Mouse (Mus musculus) lung, embryonic 16.5 days (tissue): ENCODE data around the gene Kdm6a. TPM values are rescaled to one million over a fixed set of nuclear protein-coding genes. Genes with fewer than 3 reads are reported as not detected.

Experiments
- ATAC-seq: fragments of 200-750 bp; cut with Nextera tagmentation; 2 replicates; pipeline ENCODE4 v1.8.0; 2017; ENCODE audit warnings: low read depth, mild to moderate bottlenecking, moderate library complexity
- H3K27ac ChIP-seq: fragments of 300-500 bp; sonication (generic); 2 replicates; pipeline ENCODE4 v1.5.1; 2014; ENCODE audit warnings: mild to moderate bottlenecking, control low read depth, low read length
- H3K27me3 ChIP-seq: fragments of 300-500 bp; sonication (generic); 2 replicates; pipeline ENCODE4 v1.6.1; 2014; ENCODE audit warnings: low read depth, low read length, mixed read lengths; ENCODE audit not compliant: control insufficient read depth, insufficient read depth
- H3K36me3 ChIP-seq: fragments of 300-500 bp; sonication (generic); 2 replicates; pipeline ENCODE4 v1.6.1; 2014; ENCODE audit warnings: low read length; ENCODE audit not compliant: control insufficient read depth, insufficient read depth
- H3K4me1 ChIP-seq: fragments of 300-500 bp; sonication (generic); replicated peaks from 2 replicates; pipeline ENCODE4 v1.6.1; 2014; ENCODE audit warnings: low read length, mixed read lengths; ENCODE audit not compliant: control insufficient read depth, insufficient read depth
- H3K4me2 ChIP-seq: fragments of 300-500 bp; sonication (generic); 2 replicates; pipeline ENCODE4 v1.6.1; 2014; ENCODE audit warnings: low read depth, low read length, control low read depth
- H3K4me3 ChIP-seq: fragments of 300-500 bp; sonication (generic); 2 replicates; pipeline ENCODE4 v1.5.1; 2014; ENCODE audit warnings: mild to moderate bottlenecking, low read length, control low read depth
- H3K9ac ChIP-seq: fragments of 300-500 bp; sonication (generic); 2 replicates; pipeline ENCODE4 v1.6.1; 2014; ENCODE audit warnings: low read length, control low read depth
- H3K9me3 ChIP-seq: fragments of 300-500 bp; sonication (generic); 2 replicates; pipeline ENCODE4 v1.6.1; 2016; ENCODE audit warnings: low read length; ENCODE audit not compliant: control insufficient read depth
- WGBS: fragments of 180-500 bp; shearing (Covaris S2); extraction: QIAGEN DNeasy Blood & Tissue Kit; methylation state at CpG from one replicate; pipeline ENCODE4 v1.1.7; 2014; 5-methylcytosine and 5-hydroxymethylcytosine counted together
- polyA plus RNA-seq: library from polyadenylated mRNA; unstranded; fragments of >200 nt; fragmentation: Nextera tagmentation; extraction: Ambion mirVana; gene quantifications from 2 replicates; pipeline ENCODE4 v1.2.1, GENCODE M21; 2015

Kdm6a gene
- polyA plus RNA-seq, 1 experiment from 2014 or later: 22.7 TPM

DNA sequence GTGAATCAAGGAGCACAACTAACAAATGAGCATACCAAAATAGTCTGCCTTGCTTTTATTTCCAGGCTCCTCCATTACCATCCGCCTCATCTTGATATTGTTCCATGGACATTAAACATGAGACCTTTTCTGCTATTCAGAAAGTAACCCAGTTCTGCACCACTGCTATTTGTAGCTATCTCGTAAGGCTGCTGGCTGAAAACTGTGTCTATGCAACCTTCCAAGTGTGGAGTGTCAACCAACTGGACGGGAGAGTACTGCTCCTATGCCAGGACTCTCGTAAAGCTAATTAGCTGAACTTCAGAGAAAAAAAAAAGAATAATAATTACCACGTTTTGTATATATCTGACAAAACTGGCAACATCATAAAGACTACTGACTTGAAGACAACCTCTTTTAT is 116.2 kb downstream of the Kdm6a start:
- Histone ChIP-seq H3K27me3 (no peaks in the 10 kb centered on the region), H3K4me2 (no peak overlapping the region), H3K9me3 (no peaks in the 10 kb centered on the region), H3K4me1 (no peaks in the 10 kb centered on the region), H3K36me3 (peaks cover 2% of the 10 kb centered on the region; the same call in 1 of the 2 replicates), H3K9ac (no peak overlapping the region), H3K4me3 (no peak overlapping the region), H3K27ac (no peak overlapping the region)
- 87% methylated on average over 5 of the region's 5 CpGs for WGBS
- ATAC-seq: no peak

DNA sequence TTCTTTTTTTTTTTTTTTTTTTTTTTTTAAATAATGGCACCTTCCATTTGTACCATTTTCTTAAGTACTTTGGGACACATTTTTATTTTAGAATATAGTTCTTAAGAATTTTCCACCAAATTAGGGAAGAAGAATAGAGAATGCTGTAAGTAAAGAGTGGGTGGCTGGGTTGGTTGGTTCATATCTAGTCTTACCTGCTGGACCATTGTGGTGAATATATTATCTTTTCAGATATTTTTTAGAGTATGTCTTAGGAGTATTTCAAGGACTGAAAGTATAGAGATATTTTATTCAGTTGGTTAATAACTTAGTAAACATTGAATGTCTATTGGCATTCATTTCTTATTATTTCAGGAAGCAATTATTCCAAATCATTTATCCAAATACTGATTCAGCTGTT is 117.8 kb downstream of the Kdm6a start:
- no peak overlapping the region for H3K4me3 ChIP-seq
- H3K36me3 ChIP-seq: peaks cover 2% of the 10 kb centered on the region; the same call in 1 of the 2 replicates
- H3K4me2 ChIP-seq: no peak overlapping the region
- no peak for ATAC-seq
- H3K4me1 ChIP-seq: no peaks in the 10 kb centered on the region
- H3K27me3 ChIP-seq: no peaks in the 10 kb centered on the region
- no peaks in the 10 kb centered on the region for H3K9me3 ChIP-seq
- no peak overlapping the region for H3K9ac ChIP-seq
- no peak overlapping the region for H3K27ac ChIP-seq

Other genes starting within 250 kb of the Kdm6a start
- not detected in 2 replicates for gene Dusp21, start 16.7 kb upstream of the Kdm6a start, polyA plus RNA-seq